8 mouse cellular contexts compared by ENCODE assay signal in the genomic region with DNA sequence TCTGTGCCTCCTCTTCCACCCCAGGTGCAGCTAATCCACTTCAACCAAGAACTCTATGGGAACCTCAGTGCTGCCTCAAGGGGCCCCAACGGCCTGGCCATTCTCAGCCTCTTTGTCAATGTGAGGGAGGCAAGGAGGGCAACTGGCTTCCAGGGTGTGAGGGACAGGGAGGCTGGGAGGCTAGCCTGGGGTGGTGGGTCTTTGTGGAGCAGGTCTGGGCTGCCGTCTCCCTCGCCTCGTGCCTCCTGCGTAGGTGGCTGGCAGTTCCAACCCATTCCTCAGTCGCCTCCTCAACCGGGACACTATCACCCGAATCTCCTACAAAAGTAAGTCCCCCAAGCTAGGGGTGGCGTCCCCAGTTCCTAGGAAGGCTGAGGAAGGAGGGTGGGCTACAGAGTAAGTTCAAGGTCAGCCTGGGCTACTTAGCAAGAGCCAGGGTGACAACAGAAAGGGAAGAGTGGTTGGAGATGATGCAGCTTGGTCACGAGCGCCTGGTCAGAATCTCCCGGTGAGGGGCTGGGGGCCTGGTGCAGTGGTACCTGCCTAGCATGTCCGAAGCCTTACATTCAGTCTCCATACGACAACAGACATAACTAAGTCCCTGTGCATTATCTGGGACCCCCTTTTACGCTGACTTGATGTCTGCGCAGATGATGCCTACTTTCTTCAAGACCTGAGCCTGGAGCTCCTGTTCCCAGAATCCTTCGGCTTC. TPM values are rescaled to one million over a fixed set of nuclear protein-coding genes. Genes with fewer than 3 reads are reported as not detected.
DNase-seq lines count a peak whose midpoint lies in the region; ATAC-seq lines count a peak whose summit lies in the region.

No protein-coding gene starts in this region.

- DNase-seq in hindbrain, embryonic 10.5 days (ENCODE audit: low spot score), result no peak
- no peak for DNase-seq in hindbrain, embryonic 11.5 days (ENCODE audit: low spot score)
- peak; percentile 77 for DNase-seq in cerebellum, adult 9-11 months
- no peak for DNase-seq in left cerebral cortex, postnatal 36 days (ENCODE audit: low spot score in 2 of 2)
- no peak for DNase-seq in spleen, postnatal 36 days (ENCODE audit: low spot score in 2 of 2)
- no peak for DNase-seq in left cerebral cortex, adult 8-10 months (ENCODE audit: low spot score in 2 of 2)

- peak overlapping the region; percentile 79 for H3K4me3 ChIP-seq in hindbrain, embryonic 10.5 days
- no peak overlapping the region for H3K4me3 ChIP-seq in hindbrain, embryonic 11.5 days (ENCODE audit: low read depth, low read length)
- H3K4me3 ChIP-seq in embryonic facial prominence, embryonic 13.5 days, result 0 out of 2 replicates have a peak overlapping the region, but pooled peaks have one; percentile 71
- H3K4me3 ChIP-seq in limb, embryonic 13.5 days, result no peak overlapping the region

- no peak for ATAC-seq in hindbrain, embryonic 11.5 days (ENCODE audit: low FRiP score)
- ATAC-seq in embryonic facial prominence, embryonic 13.5 days (ENCODE audit: insufficient number of reproducible peaks, insufficient read depth, low FRiP score, low TSS enrichment, low read depth), result no peak
- no peak for ATAC-seq in limb, embryonic 13.5 days (ENCODE audit: low FRiP score, low read depth)

- no peak overlapping the region for H3K4me2 ChIP-seq in hindbrain, embryonic 11.5 days (replicated peaks; ENCODE audit: low read depth, low read length)
- H3K4me2 ChIP-seq in embryonic facial prominence, embryonic 13.5 days, result peak overlapping the region; percentile 97
- H3K4me2 ChIP-seq in limb, embryonic 13.5 days (replicated peaks), result peak overlapping the region; percentile 99

- peaks cover 71% of the 10 kb centered on the region for H3K4me1 ChIP-seq in hindbrain, embryonic 10.5 days (replicated peaks)
- H3K4me1 ChIP-seq in hindbrain, embryonic 11.5 days (replicated peaks; ENCODE audit: control insufficient read depth, insufficient read depth, low read length), result peaks cover 30% of the 10 kb centered on the region
- peaks cover 63% of the 10 kb centered on the region for H3K4me1 ChIP-seq in embryonic facial prominence, embryonic 13.5 days
- peaks cover 60% of the 10 kb centered on the region for H3K4me1 ChIP-seq in limb, embryonic 13.5 days

- H3K9ac ChIP-seq in hindbrain, embryonic 11.5 days (ENCODE audit: low read depth, low read length), result no peak overlapping the region
- H3K9ac ChIP-seq in embryonic facial prominence, embryonic 13.5 days, result 0 out of 2 replicates have a peak overlapping the region, but pooled peaks have one; percentile 61
- no peak overlapping the region; the same call in 1 of the 2 replicates for H3K9ac ChIP-seq in limb, embryonic 13.5 days

- H3K27me3 ChIP-seq in hindbrain, embryonic 10.5 days (ENCODE audit: insufficient read depth, poor library complexity, severe bottlenecking), result peaks cover 38% of the 10 kb centered on the region
- peaks cover 20% of the 10 kb centered on the region for H3K27me3 ChIP-seq in hindbrain, embryonic 11.5 days (ENCODE audit: control insufficient read depth, insufficient read depth, low read length)
- peaks cover 26% of the 10 kb centered on the region for H3K27me3 ChIP-seq in embryonic facial prominence, embryonic 13.5 days
- peaks cover 27% of the 10 kb centered on the region for H3K27me3 ChIP-seq in limb, embryonic 13.5 days

- H3K27ac ChIP-seq in hindbrain, embryonic 10.5 days, result peak overlapping the region; percentile 91
- no peak overlapping the region for H3K27ac ChIP-seq in hindbrain, embryonic 11.5 days (ENCODE audit: low read depth, low read length)
- peak overlapping the region; percentile 88; the same call in 1 of the 2 replicates for H3K27ac ChIP-seq in embryonic facial prominence, embryonic 13.5 days
- no peak overlapping the region for H3K27ac ChIP-seq in limb, embryonic 13.5 days

- H3K36me3 ChIP-seq in hindbrain, embryonic 10.5 days, result no peaks in the 10 kb centered on the region
- no peaks in the 10 kb centered on the region for H3K36me3 ChIP-seq in hindbrain, embryonic 11.5 days (ENCODE audit: control insufficient read depth, insufficient read depth, low read length)
- H3K36me3 ChIP-seq in embryonic facial prominence, embryonic 13.5 days, result no peaks in the 10 kb centered on the region
- no peaks in the 10 kb centered on the region for H3K36me3 ChIP-seq in limb, embryonic 13.5 days

- WGBS in hindbrain, embryonic 10.5 days, result 90% methylated on average over 17 of the region's 17 CpGs
- WGBS in hindbrain, embryonic 11.5 days, result 89% methylated on average over 17 of the region's 17 CpGs
- WGBS in embryonic facial prominence, embryonic 13.5 days, result 91% methylated on average over 14 of the region's 17 CpGs
- WGBS in limb, embryonic 13.5 days, result 93% methylated on average over 17 of the region's 17 CpGs

- H3K9me3 ChIP-seq in hindbrain, embryonic 10.5 days, result no peaks in the 10 kb centered on the region
- no peaks in the 10 kb centered on the region for H3K9me3 ChIP-seq in hindbrain, embryonic 11.5 days (ENCODE audit: control insufficient read depth, low read length)
- no peaks in the 10 kb centered on the region for H3K9me3 ChIP-seq in embryonic facial prominence, embryonic 13.5 days
- H3K9me3 ChIP-seq in limb, embryonic 13.5 days, result no peaks in the 10 kb centered on the region

- intact Hi-C loops in left cerebral cortex, postnatal 36 days (cut with DNase I), result loop anchor here (5.0 kb wide), 1 partner anchor 236 kb away; the partner anchor contains the start of gene Bax

RNA-seq across cellular contexts. Expression of gene Dbp, which starts 1.9 kb away (rescaled TPM):
- polyA plus RNA-seq in hindbrain, embryonic 10.5 days (2016; fragmentation: Nextera tagmentation; extraction: Ambion mirVana), result 3.0 and 3.4 TPM in 2 replicates
- polyA plus RNA-seq in hindbrain, embryonic 11.5 days (2014; fragmentation: Nextera tagmentation; extraction: Ambion mirVana), result 2.2 and 2.8 TPM in 2 replicates
- polyA plus RNA-seq in embryonic facial prominence, embryonic 13.5 days (2015; fragmentation: Nextera tagmentation; extraction: Ambion mirVana), result 7.8 and 10.2 TPM in 2 replicates
- polyA plus RNA-seq in limb, embryonic 13.5 days (2015; fragmentation: Nextera tagmentation; extraction: Ambion mirVana), result 4.5 and 6.2 TPM in 2 replicates
- 100 to 1,000 TPM; 128 to 138 TPM for total RNA-seq in left cerebral cortex, postnatal 36 days (2021)
- total RNA-seq in left cerebral cortex, adult 8-10 months (2022), result 100 to 1,000 TPM; 164 to 236 (median 186) TPM

RNA-seq across cellular contexts. Expression of gene Car11, which starts 3.3 kb away (rescaled TPM):
- 8.3 and 13.0 TPM in 2 replicates for polyA plus RNA-seq in hindbrain, embryonic 10.5 days (2016; fragmentation: Nextera tagmentation; extraction: Ambion mirVana)
- 8.8 and 9.9 TPM in 2 replicates for polyA plus RNA-seq in hindbrain, embryonic 11.5 days (2014; fragmentation: Nextera tagmentation; extraction: Ambion mirVana)
- polyA plus RNA-seq in embryonic facial prominence, embryonic 13.5 days (2015; fragmentation: Nextera tagmentation; extraction: Ambion mirVana), result 15.2 and 17.3 TPM in 2 replicates
- 12.2 and 12.5 TPM in 2 replicates for polyA plus RNA-seq in limb, embryonic 13.5 days (2015; fragmentation: Nextera tagmentation; extraction: Ambion mirVana)
- 100 to 1,000 TPM; 209 to 228 TPM for total RNA-seq in left cerebral cortex, postnatal 36 days (2021)
- total RNA-seq in left cerebral cortex, adult 8-10 months (2022), result 100 to 1,000 TPM; 230 to 247 (median 241) TPM

RNA-seq across cellular contexts. Expression of gene Sec1, which starts 8.8 kb away (rescaled TPM):
- polyA plus RNA-seq in hindbrain, embryonic 10.5 days (2016; fragmentation: Nextera tagmentation; extraction: Ambion mirVana), result 0.62 and 0.77 TPM in 2 replicates
- 0.29 and 0.75 TPM in 2 replicates for polyA plus RNA-seq in hindbrain, embryonic 11.5 days (2014; fragmentation: Nextera tagmentation; extraction: Ambion mirVana)
- 6.3 and 6.8 TPM in 2 replicates for polyA plus RNA-seq in embryonic facial prominence, embryonic 13.5 days (2015; fragmentation: Nextera tagmentation; extraction: Ambion mirVana)
- polyA plus RNA-seq in limb, embryonic 13.5 days (2015; fragmentation: Nextera tagmentation; extraction: Ambion mirVana), result 0.45 and 0.55 TPM in 2 replicates
- under 1 TPM; 0.37 to 0.48 TPM for total RNA-seq in left cerebral cortex, postnatal 36 days (2021)
- total RNA-seq in left cerebral cortex, adult 8-10 months (2022), result 1 to 10 TPM in 1 of 4 experiments, under 1 TPM in 3; 0.63 to 1.1 (median 0.87) TPM

RNA-seq across cellular contexts. Expression of gene Rpl18, which starts 12.3 kb away (rescaled TPM):
- 1,010 and 1,126 TPM in 2 replicates for polyA plus RNA-seq in hindbrain, embryonic 10.5 days (2016; fragmentation: Nextera tagmentation; extraction: Ambion mirVana)
- polyA plus RNA-seq in hindbrain, embryonic 11.5 days (2014; fragmentation: Nextera tagmentation; extraction: Ambion mirVana), result 904 and 927 TPM in 2 replicates
- 936 and 1,128 TPM in 2 replicates for polyA plus RNA-seq in embryonic facial prominence, embryonic 13.5 days (2015; fragmentation: Nextera tagmentation; extraction: Ambion mirVana)
- 1,016 and 1,039 TPM in 2 replicates for polyA plus RNA-seq in limb, embryonic 13.5 days (2015; fragmentation: Nextera tagmentation; extraction: Ambion mirVana)
- total RNA-seq in left cerebral cortex, postnatal 36 days (2021), result 100 to 1,000 TPM; 284 to 337 TPM
- 100 to 1,000 TPM; 340 to 384 (median 357) TPM for total RNA-seq in left cerebral cortex, adult 8-10 months (2022)

RNA-seq across cellular contexts. Expression of gene Sphk2, which starts 14.8 kb away (rescaled TPM):
- 33.6 and 35.5 TPM in 2 replicates for polyA plus RNA-seq in hindbrain, embryonic 10.5 days (2016; fragmentation: Nextera tagmentation; extraction: Ambion mirVana)
- polyA plus RNA-seq in hindbrain, embryonic 11.5 days (2014; fragmentation: Nextera tagmentation; extraction: Ambion mirVana), result 13.6 and 17.6 TPM in 2 replicates
- polyA plus RNA-seq in embryonic facial prominence, embryonic 13.5 days (2015; fragmentation: Nextera tagmentation; extraction: Ambion mirVana), result 34.4 and 34.9 TPM in 2 replicates
- polyA plus RNA-seq in limb, embryonic 13.5 days (2015; fragmentation: Nextera tagmentation; extraction: Ambion mirVana), result 33.4 and 36.0 TPM in 2 replicates
- total RNA-seq in left cerebral cortex, postnatal 36 days (2021), result 10 to 100 TPM; 29.9 to 30.0 TPM
- 10 to 100 TPM; 24.9 to 27.4 (median 25.3) TPM for total RNA-seq in left cerebral cortex, adult 8-10 months (2022)

Comparison
In these comparisons a context has a peak if more than half of its experiments do, and no peak if none do; other contexts are left out.
1. H3K27ac ChIP-seq: peak in hindbrain, embryonic 10.5 days (single experiment) and embryonic facial prominence, embryonic 13.5 days (single experiment); none in hindbrain, embryonic 11.5 days (single experiment) and limb, embryonic 13.5 days (single experiment).
2. H3K4me3 ChIP-seq: peak in hindbrain, embryonic 10.5 days (single experiment) and embryonic facial prominence, embryonic 13.5 days (single experiment); none in hindbrain, embryonic 11.5 days (single experiment) and limb, embryonic 13.5 days (single experiment).